Mouse (Mus musculus) heart, embryonic 10.5 days (tissue): ENCODE data around the gene Lrrc74a. TPM values are rescaled to one million over a fixed set of nuclear protein-coding genes. Genes with fewer than 3 reads are reported as not detected.

Source experiments
- DNase-seq: peaks from one replicate; pipeline ENCODE4 v3.0.0-alpha.2; 2017; ENCODE audit warnings: low spot score
- H3K27ac ChIP-seq: fragments of 300-500 bp; sonication (generic); 2 replicates; pipeline ENCODE4 v1.5.1; 2016; ENCODE audit warnings: mild to moderate bottlenecking
- H3K27me3 ChIP-seq: fragments of 300-500 bp; sonication (generic); 2 replicates; pipeline ENCODE4 v1.6.1; 2016; ENCODE audit warnings: mild to moderate bottlenecking; ENCODE audit not compliant: poor library complexity, insufficient read depth, severe bottlenecking
- H3K36me3 ChIP-seq: fragments of 300-500 bp; sonication (generic); 2 replicates; pipeline ENCODE4 v1.6.1; 2016; ENCODE audit warnings: mild to moderate bottlenecking, moderate library complexity
- H3K4me1 ChIP-seq: fragments of 300-500 bp; sonication (generic); 2 replicates; pipeline ENCODE4 v1.6.1; 2016; ENCODE audit warnings: mild to moderate bottlenecking
- H3K4me3 ChIP-seq: fragments of 300-500 bp; sonication (generic); 2 replicates; pipeline ENCODE4 v1.5.1; 2016; ENCODE audit warnings: mild to moderate bottlenecking, moderate library complexity
- H3K9me3 ChIP-seq: fragments of 300-500 bp; sonication (generic); 2 replicates; pipeline ENCODE4 v1.6.1; 2016; ENCODE audit warnings: mild to moderate bottlenecking, moderate library complexity
- WGBS: fragments of 180-500 bp; shearing (Covaris S2); methylation state at CpG from one replicate; pipeline ENCODE4 v1.1.7; 2016; 5-methylcytosine and 5-hydroxymethylcytosine counted together
- polyA plus RNA-seq: library from polyadenylated mRNA; unstranded; fragments of >200 nt; fragmentation: Nextera tagmentation; extraction: Ambion mirVana; gene quantifications from 2 replicates; pipeline ENCODE4 v1.2.1, GENCODE M21; 2016

Gene Lrrc74a
- polyA plus RNA-seq, 1 experiment from 2014 or later, result not detected

GRCm38 (mm10) chr12:86726120-86726640, 8.0 kb upstream of the Lrrc74a start, which contains the start of gene Angel1:
TSS of gene Angel1 (minus strand) at chr12:86726460.
- peak within 1 kb of the TSS; percentile 94 for H3K27ac ChIP-seq
- peak; percentile 97 for DNase-seq
- H3K9me3 ChIP-seq, result no peaks in the 10 kb centered on the region
- peaks cover 36% of the 10 kb centered on the region for H3K4me1 ChIP-seq
- H3K4me3 ChIP-seq, result peak within 1 kb of the TSS; percentile 82
- no peaks in the 10 kb centered on the region for H3K27me3 ChIP-seq
- no peaks in the 10 kb centered on the region for H3K36me3 ChIP-seq
- WGBS, result under 1% methylated on average over 44 of the region's 44 CpGs

GRCm38 (mm10) chr12:86761036-86761435, 26.9 kb downstream of the Lrrc74a start:
- Histone ChIP-seq H3K27ac (no peak overlapping the region), H3K4me3 (no peak overlapping the region), H3K4me1 (no peaks in the 10 kb centered on the region), H3K27me3 (peaks cover 10% of the 10 kb centered on the region; the same call in 1 of the 2 replicates), H3K36me3 (no peaks in the 10 kb centered on the region), H3K9me3 (no peaks in the 10 kb centered on the region)
- DNase-seq, result no peak
- WGBS, result 63% methylated on average over 13 of the region's 13 CpGs

- peaks cover 6% of the 10 kb centered on the region; the same call in 1 of the 2 replicates for H3K4me1 ChIP-seq
- no peaks in the 10 kb centered on the region for H3K9me3 ChIP-seq
- H3K36me3 ChIP-seq, result no peaks in the 10 kb centered on the region
- H3K4me3 ChIP-seq, result no peak overlapping the region
- H3K27me3 ChIP-seq, result peaks cover 10% of the 10 kb centered on the region; the same call in 1 of the 2 replicates
- DNase-seq, result no peak
- 62% methylated on average over 6 of the region's 6 CpGs for WGBS
- no peak overlapping the region for H3K27ac ChIP-seq
Measured at GRCm38 (mm10) chr12:86764060-86764459, 29.9 kb downstream of the Lrrc74a start.

- H3K27ac ChIP-seq, result no peak overlapping the region
- no peaks in the 10 kb centered on the region for H3K36me3 ChIP-seq
- H3K4me3 ChIP-seq, result no peak overlapping the region
- DNase-seq, result no peak
- WGBS, result 80% methylated on average over 8 of the region's 8 CpGs
- H3K4me1 ChIP-seq, result peaks cover 12% of the 10 kb centered on the region; the same call in 1 of the 2 replicates
- peaks cover 6% of the 10 kb centered on the region; the same call in 1 of the 2 replicates for H3K27me3 ChIP-seq
- no peaks in the 10 kb centered on the region for H3K9me3 ChIP-seq
Measured at GRCm38 (mm10) chr12:86766467-86766866, 32.3 kb downstream of the Lrrc74a start.

DNA sequence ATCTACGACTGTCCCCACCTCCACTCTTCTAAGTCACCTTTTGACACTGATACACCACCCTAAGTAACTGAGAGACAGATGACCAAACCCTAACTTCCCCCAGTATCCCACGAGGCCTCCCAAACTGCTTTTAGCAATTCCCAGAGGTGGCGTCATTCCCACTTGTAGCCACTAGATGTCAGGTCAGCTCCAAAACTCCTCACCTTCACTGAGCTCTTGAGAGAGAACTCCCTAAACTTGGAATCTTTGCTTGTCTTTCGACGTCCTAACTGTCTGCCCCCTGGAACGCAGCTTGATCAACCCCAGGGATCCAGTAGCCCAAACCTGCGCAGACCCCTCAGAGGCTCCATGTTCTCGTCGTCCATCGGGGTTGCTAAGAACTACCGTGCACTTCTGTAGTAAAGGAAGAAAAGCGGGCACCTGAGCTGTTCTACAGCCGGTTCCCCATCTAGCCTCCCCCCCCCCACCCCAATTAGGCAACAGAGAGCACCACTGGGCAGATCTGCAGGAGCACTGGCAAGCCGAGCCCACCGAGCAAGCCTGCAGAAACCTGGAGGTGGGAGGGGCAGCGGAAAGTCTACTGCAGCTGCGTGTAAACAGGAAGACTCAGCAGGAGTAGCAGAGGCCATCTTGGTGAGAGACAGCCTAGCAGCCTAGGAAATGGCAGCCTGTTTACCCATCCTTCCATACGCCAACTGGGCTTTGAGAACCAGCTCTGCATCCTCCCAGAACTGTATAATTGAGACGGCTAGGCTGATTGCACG, 33.9 kb downstream of the Lrrc74a start:
- no peaks in the 10 kb centered on the region for H3K27me3 ChIP-seq
- peaks cover 15% of the 10 kb centered on the region for H3K4me1 ChIP-seq
- H3K27ac ChIP-seq, result peak overlapping the region; percentile 62
- no peaks in the 10 kb centered on the region for H3K9me3 ChIP-seq
- H3K4me3 ChIP-seq, result no peak overlapping the region
- no peaks in the 10 kb centered on the region for H3K36me3 ChIP-seq
- DNase-seq, result no peak
- WGBS, result 35% methylated on average over 20 of the region's 20 CpGs

DNA sequence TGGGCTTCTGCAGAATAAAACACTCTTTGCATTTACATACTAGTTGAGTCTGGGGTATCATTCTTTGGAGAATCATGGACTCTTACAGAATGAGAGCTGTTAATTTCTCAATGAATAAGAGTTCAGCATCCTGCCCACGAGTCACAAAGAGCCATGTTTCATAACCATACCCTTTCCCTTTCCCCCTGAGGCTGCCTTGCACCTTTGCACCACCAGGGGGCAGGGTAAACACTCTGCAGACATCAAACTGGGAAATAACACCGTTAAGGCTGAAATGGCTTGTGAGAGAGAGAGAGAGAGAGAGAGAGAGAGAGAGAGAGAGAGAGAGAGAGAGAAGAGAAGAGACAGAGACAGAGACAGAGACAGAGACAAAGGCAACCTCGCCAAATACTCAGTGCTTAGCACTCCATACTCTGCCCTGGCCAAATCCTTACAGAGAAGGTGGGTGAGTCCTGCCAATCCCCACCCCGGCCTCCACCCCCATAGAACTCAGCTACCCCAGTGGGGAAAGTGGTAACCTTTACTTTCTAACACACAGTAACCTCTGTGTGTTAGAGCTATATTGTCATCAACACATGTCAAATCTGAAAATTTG, 34.9 kb downstream of the Lrrc74a start:
- WGBS, result 43% methylated on average over 4 of the region's 4 CpGs

GRCm38 (mm10) chr12:86769819-86770218, 35.6 kb downstream of the Lrrc74a start:
- Histone ChIP-seq H3K9me3 (no peaks in the 10 kb centered on the region), H3K27me3 (no peaks in the 10 kb centered on the region), H3K4me1 (peaks cover 15% of the 10 kb centered on the region), H3K36me3 (no peaks in the 10 kb centered on the region), H3K27ac (no peak overlapping the region), H3K4me3 (no peak overlapping the region; the same call in 1 of the 2 replicates)
- no peak for DNase-seq

More for the DNA sequence above, 34.9 kb downstream of the Lrrc74a start:
- no peak for DNase-seq
- no peaks in the 10 kb centered on the region for H3K36me3 ChIP-seq
- no peak overlapping the region for H3K27ac ChIP-seq
- H3K9me3 ChIP-seq, result no peaks in the 10 kb centered on the region
- H3K4me1 ChIP-seq, result peaks cover 15% of the 10 kb centered on the region
- H3K4me3 ChIP-seq, result no peak overlapping the region
- H3K27me3 ChIP-seq, result no peaks in the 10 kb centered on the region

GRCm38 (mm10) chr12:86770261-86770670, 36.1 kb downstream of the Lrrc74a start:
- Histone ChIP-seq H3K4me3 (no peak overlapping the region; the same call in 1 of the 2 replicates), H3K27ac (no peak overlapping the region), H3K4me1 (peaks cover 18% of the 10 kb centered on the region), H3K9me3 (no peaks in the 10 kb centered on the region), H3K36me3 (no peaks in the 10 kb centered on the region), H3K27me3 (no peaks in the 10 kb centered on the region)
- DNase-seq, result no peak
- 32% methylated on average over 4 of the region's 4 CpGs for WGBS

- WGBS, result 40% methylated on average over 3 of the region's 3 CpGs
- H3K36me3 ChIP-seq, result no peaks in the 10 kb centered on the region
- H3K4me1 ChIP-seq, result peaks cover 25% of the 10 kb centered on the region
- no peak overlapping the region for H3K27ac ChIP-seq
- no peak overlapping the region for H3K4me3 ChIP-seq
- H3K9me3 ChIP-seq, result no peaks in the 10 kb centered on the region
- H3K27me3 ChIP-seq, result no peaks in the 10 kb centered on the region
- no peak for DNase-seq
Measured at GRCm38 (mm10) chr12:86770927-86771326, 36.8 kb downstream of the Lrrc74a start.

- Histone ChIP-seq H3K4me1 (peaks cover 28% of the 10 kb centered on the region), H3K4me3 (no peak overlapping the region), H3K36me3 (no peaks in the 10 kb centered on the region), H3K9me3 (no peaks in the 10 kb centered on the region), H3K27me3 (no peaks in the 10 kb centered on the region), H3K27ac (no peak overlapping the region)
- WGBS, result 12% methylated on average over 12 of the region's 12 CpGs
- peak; percentile 93 for DNase-seq
Measured at GRCm38 (mm10) chr12:86771823-86772427, 37.8 kb downstream of the Lrrc74a start.

DNA sequence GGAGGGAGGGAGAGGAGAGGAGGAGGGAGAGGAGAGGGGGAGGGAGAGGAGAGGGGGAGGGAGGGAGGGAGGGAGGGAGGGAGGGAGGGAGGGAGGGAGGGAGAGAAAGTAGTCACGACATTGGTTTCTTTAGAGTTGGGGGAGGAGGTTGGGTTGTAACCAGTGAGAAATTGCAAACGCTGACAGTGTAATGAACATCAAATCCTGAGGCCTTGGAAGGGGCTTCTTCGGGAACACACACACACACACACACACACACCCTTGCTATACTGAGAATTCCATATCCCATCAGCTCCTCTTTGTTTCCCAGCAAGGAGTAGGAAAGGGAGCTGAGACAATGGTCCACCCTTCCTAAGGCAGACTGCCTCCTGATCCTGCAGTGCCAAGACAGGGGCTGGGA, 38.4 kb downstream of the Lrrc74a start:
- Histone ChIP-seq H3K9me3 (no peaks in the 10 kb centered on the region), H3K27ac (no peak overlapping the region), H3K4me1 (peaks cover 28% of the 10 kb centered on the region), H3K4me3 (no peak overlapping the region), H3K27me3 (no peaks in the 10 kb centered on the region), H3K36me3 (no peaks in the 10 kb centered on the region)
- WGBS, result 28% methylated on average over 3 of the region's 3 CpGs
- DNase-seq, result no peak

DNA sequence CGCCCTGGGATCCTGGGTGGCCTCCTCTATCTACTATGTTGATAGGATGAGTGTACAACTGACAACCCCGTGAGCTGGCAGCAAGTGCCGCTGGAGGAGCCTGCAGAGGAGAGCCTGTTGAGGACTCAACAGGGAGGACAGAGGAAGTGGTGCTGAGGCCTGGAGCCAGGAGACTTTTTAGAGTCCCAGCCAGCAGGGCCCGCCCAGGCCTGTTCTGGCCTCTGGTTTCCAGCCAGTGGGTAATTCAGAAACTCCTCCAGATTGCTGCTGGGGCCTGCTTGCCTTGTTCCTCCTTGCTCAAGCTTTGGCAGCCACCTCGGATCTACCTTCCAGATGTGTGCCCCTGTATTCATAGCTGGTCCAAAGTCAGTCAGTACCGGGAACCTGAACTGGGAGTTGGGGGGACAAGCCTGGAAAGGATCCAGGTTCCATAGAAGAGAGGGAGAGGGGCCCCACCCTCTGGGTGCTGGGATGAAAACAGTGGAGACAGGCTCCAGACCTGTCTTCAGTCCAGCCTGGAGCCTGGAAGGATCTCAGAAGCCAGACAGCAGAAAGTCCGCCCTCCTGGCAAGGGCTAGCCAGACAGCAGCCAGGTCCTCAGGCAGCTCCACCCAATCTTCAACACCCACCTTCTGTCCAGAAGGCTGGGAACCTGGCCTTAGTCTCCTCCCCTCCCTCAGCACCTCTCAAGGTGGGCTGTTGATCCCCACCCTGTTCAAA, 41.6 kb downstream of the Lrrc74a start:
- Histone ChIP-seq H3K4me3 (no peak overlapping the region), H3K9me3 (no peaks in the 10 kb centered on the region), H3K27ac (peak overlapping the region; percentile 64), H3K27me3 (no peaks in the 10 kb centered on the region), H3K36me3 (no peaks in the 10 kb centered on the region), H3K4me1 (peaks cover 16% of the 10 kb centered on the region)
- 54% methylated on average over 7 of the region's 7 CpGs for WGBS
- no peak for DNase-seq
